Mouse (Mus musculus) C2C12 (cell line): ENCODE data around the gene Sp8. TPM values are rescaled to one million over a fixed set of nuclear protein-coding genes. Genes with fewer than 3 reads are reported as not detected.
A peak's percentile ranks its signal among the peaks of the same experiment; 100 is the strongest.

Experiments used
- H3K27me3 ChIP-seq: one replicate; pipeline ENCODE4 v1.6.1; 2011; ENCODE audit not compliant: control insufficient read depth, insufficient read depth, insufficient read length
- H3K36me3 ChIP-seq: one replicate; pipeline ENCODE4 v1.6.1; 2011; ENCODE audit not compliant: control insufficient read depth, insufficient read depth
- H3K4me3 ChIP-seq: one replicate; pipeline ENCODE4 v1.5.1; 2011; ENCODE audit warnings: mild to moderate bottlenecking, control low read depth; ENCODE audit not compliant: poor library complexity, insufficient read depth, severe bottlenecking
- H3K79me2 ChIP-seq: one replicate; pipeline ENCODE4 v1.6.1; 2011; ENCODE audit not compliant: control insufficient read depth, insufficient read depth
- H3K79me3 ChIP-seq: one replicate; pipeline ENCODE4 v1.6.1; 2011; ENCODE audit warnings: low read depth, control low read depth
- H3ac ChIP-seq: one replicate; pipeline ENCODE3; 2011; ENCODE audit warnings: low read depth; ENCODE audit not compliant: control insufficient read depth, insufficient read length
- CEBPB ChIP-seq: IDR thresholded peaks from one replicate; pipeline ENCODE4 v1.6.1; 2011; ENCODE audit warnings: low read depth, mild to moderate bottlenecking, control low read depth, moderate library complexity
- CTCF ChIP-seq: IDR thresholded peaks from one replicate; pipeline ENCODE4 v1.5.1; 2011; ENCODE audit not compliant: control insufficient read depth, insufficient read depth, insufficient read length
- FOSL1 ChIP-seq: IDR thresholded peaks from one replicate; pipeline ENCODE4 v1.8.0; 2011; ENCODE audit warnings: mild to moderate bottlenecking, low read length; ENCODE audit not compliant: poor library complexity, insufficient read depth, severe bottlenecking
- MAX ChIP-seq: IDR thresholded peaks from one replicate; pipeline ENCODE4 v1.6.1; 2011; ENCODE audit warnings: mild to moderate bottlenecking, control low read depth
- MYOD1 ChIP-seq: IDR thresholded peaks from one replicate; pipeline ENCODE4 v1.6.1; 2011; ENCODE audit warnings: low read depth; ENCODE audit not compliant: control insufficient read depth, insufficient read length
- MYOG ChIP-seq: IDR thresholded peaks from one replicate; pipeline ENCODE4 v1.6.1; 2011; ENCODE audit not compliant: control insufficient read depth, insufficient read length; ENCODE audit errors: extremely low read depth
- USF1 ChIP-seq: IDR thresholded peaks from one replicate; pipeline ENCODE4 v1.6.1; 2011; ENCODE audit warnings: low read depth, mild to moderate bottlenecking, control low read depth, moderate library complexity
- polyA plus RNA-seq: library from polyadenylated mRNA; unstranded; fragments of >200 nt; fragmentation: generic; extraction: Trizol; gene quantifications from one replicate; pipeline ENCODE4 v1.2.1, GENCODE M21; 2012; ENCODE audit warnings: missing spikeins

The Sp8 gene
- polyA plus RNA-seq, 1 experiment = 1.2 TPM

DNA sequence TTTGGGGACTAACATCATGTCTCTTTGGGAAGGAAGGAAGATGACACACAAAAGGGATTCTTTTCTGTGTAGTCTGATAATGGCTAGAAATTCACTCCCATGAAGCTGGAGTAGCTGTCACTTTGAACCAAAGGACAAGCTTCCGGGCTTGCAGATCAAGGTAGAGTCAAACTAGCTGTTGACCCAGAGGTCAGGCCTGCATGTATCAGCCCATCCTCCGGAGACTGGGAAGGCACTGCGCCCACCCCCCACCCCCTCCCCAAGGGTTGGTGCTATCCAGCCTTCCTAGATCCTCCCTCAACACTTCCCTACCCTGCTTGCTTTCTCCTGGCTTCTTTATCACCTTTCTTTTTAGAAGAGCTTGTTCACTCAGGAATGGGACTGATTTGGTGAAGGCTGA lies 7.2 kb downstream of the Sp8 start:
- TF ChIP-seq CTCF = no peak
- TF ChIP-seq CEBPB = no peak
- no peak for TF ChIP-seq MYOG
- no peak for TF ChIP-seq FOSL1
- no peak for TF ChIP-seq MYOD1
- no peak for TF ChIP-seq MAX
- no peak for TF ChIP-seq USF1
- Histone ChIP-seq H3K79me2 (peaks cover 21% of the 10 kb centered on the region), H3K79me3 (peaks cover 13% of the 10 kb centered on the region), H3ac (no peak overlapping the region), H3K4me3 (no peak overlapping the region), H3K36me3 (peaks cover 28% of the 10 kb centered on the region), H3K27me3 (no peaks in the 10 kb centered on the region)

DNA sequence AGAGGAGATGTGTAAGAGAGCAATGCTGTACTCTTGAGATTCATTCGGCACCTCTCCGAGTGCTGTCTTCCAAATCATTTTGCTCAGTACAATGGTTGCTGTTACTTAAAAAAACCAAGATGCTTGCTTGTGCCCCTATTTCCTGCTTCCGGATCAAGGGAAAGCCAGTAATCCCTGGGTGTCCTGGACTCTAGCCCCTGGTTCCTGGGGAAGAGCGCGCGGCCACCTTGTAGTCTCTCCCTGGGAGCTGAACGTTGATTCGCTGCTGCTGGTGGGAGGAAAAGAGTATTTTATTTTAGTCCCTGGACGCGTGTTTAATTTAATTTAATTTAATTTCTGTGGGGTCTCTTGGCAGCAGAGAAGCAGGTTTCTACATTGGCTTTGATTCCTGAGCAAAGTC lies 8.3 kb downstream of the Sp8 start:
- Histone ChIP-seq H3ac (no peak overlapping the region), H3K4me3 (no peak overlapping the region), H3K27me3 (no peaks in the 10 kb centered on the region), H3K79me3 (peaks cover 12% of the 10 kb centered on the region), H3K79me2 (peaks cover 11% of the 10 kb centered on the region), H3K36me3 (peaks cover 28% of the 10 kb centered on the region)
- no peak for TF ChIP-seq CEBPB
- no peak for TF ChIP-seq USF1
- TF ChIP-seq MYOD1 = no peak

DNA sequence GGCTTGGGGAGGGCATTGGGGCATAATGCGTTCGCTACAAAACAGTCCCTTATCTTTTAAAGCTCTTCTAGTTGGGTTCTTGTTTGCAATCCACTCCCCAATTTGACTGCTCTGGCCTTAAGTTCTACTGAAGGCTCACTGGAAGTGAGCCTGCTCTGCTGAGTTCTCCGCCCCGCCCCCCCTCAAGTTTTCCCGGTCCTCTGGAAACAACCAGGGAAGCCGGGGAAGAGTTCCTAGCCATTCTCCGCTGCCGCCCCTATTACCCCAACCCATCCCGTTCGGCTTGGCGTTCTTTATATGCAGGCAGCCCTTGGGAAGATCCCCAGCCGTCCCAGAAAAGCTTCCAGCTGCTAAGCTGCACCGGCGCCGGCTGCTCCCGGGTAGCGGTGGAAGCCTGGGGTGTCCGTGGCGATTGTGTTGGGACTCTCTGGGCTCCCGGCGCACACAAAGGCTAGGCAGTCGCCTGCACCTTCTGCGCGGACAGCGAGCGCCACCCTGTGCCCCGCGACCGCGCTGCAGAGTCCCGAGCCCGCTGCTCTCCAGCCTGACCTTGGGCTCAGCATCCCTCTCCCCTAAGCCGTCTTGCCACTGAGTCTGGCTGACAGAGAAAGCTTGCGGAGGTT lies 8.8 kb downstream of the Sp8 start:
- H3K27me3 ChIP-seq = no peaks in the 10 kb centered on the region
- peaks cover 5% of the 10 kb centered on the region for H3K79me2 ChIP-seq
- TF ChIP-seq FOSL1 (no peak), MYOD1 (no peak), CTCF (peak; percentile 99), MYOG (no peak), MAX (no peak), CEBPB (no peak), USF1 (no peak)
- H3K36me3 ChIP-seq = peaks cover 23% of the 10 kb centered on the region
- no peak overlapping the region for H3K4me3 ChIP-seq
- H3ac ChIP-seq = peak overlapping the region; percentile 49
- H3K79me3 ChIP-seq = peaks cover 8% of the 10 kb centered on the region

DNA sequence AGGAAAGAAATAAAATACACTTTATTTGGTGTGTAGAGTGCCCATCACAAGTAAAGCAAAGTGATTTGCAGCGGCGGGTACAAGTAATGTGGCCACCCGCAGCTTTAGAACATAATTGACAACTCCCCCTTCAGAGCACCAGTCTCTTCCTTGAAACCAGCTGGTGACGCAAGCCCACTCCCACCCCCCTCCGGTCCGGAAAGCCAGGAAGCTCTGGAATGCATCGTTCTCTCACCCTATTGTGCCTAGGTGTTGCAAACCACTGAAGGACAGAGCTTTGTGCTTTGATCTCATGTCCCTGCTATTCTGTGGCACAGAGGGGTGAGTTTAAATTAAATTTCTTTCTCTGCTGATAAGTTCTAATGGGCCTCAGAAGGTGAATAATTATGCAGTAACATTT lies 10.0 kb downstream of the Sp8 start:
- peaks cover 15% of the 10 kb centered on the region for H3K36me3 ChIP-seq
- no peaks in the 10 kb centered on the region for H3K27me3 ChIP-seq
- TF ChIP-seq MYOG (no peak), FOSL1 (no peak), USF1 (no peak), MYOD1 (no peak), CTCF (no peak), MAX (no peak), CEBPB (no peak)
- H3ac ChIP-seq = no peak overlapping the region
- H3K4me3 ChIP-seq = no peak overlapping the region
- peaks cover under 1% of the 10 kb centered on the region for H3K79me3 ChIP-seq
- no peaks in the 10 kb centered on the region for H3K79me2 ChIP-seq

DNA sequence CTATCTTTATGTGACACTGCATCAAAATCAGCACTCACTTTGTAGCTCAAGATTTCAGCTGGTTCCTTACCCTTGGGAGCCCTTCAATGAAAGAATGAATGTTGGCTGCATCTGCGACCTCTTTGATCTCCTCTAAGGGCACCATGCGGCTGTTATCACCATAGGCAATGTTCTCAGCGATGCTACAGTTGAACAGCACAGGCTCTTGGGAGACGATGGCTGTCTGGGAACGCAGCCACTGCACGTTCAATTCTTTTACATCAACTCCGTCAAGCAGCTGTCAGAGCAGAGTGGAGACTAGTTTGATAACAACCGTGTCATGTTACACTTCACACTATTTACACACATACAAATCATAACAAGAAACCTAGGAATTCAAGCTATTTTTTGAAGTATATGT lies 26.5 kb downstream of the Sp8 start:
- Histone ChIP-seq H3K79me2 (no peaks in the 10 kb centered on the region), H3K4me3 (no peak overlapping the region), H3K79me3 (no peaks in the 10 kb centered on the region), H3ac (no peak overlapping the region), H3K36me3 (no peaks in the 10 kb centered on the region), H3K27me3 (no peaks in the 10 kb centered on the region)
- no peak for TF ChIP-seq MYOG
- TF ChIP-seq MAX = no peak
- no peak for TF ChIP-seq CTCF
- no peak for TF ChIP-seq FOSL1

DNA sequence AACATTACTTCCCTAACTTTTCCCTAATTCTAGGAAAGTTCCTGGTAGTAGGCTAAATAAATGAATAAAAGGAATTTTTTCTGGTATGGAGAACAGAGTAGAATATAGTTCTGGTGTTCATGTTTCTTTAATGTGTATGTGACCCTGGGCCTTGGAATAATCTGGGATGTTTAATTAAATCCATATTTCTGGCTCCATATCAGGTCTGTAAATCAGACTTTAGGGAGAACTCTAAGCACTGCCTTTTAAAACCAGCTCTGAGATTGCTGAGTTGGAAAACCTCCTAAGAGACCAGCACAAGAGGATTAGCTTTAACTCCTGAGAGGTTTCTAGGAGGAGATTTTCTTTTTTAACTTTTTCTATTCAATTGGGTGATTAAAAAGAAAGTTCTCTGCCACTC lies 36.7 kb downstream of the Sp8 start:
- no peak overlapping the region for H3ac ChIP-seq
- no peak for TF ChIP-seq USF1
- no peak for TF ChIP-seq MYOD1
- no peak for TF ChIP-seq MYOG
- TF ChIP-seq MAX = no peak
- no peaks in the 10 kb centered on the region for H3K27me3 ChIP-seq
- H3K4me3 ChIP-seq = no peak overlapping the region
- H3K79me2 ChIP-seq = no peaks in the 10 kb centered on the region
- H3K79me3 ChIP-seq = no peaks in the 10 kb centered on the region
- no peaks in the 10 kb centered on the region for H3K36me3 ChIP-seq
